Mouse (Mus musculus) embryo, embryonic 10 days (tissue): ENCODE data around the gene Cutal.

Experiments
- DNase-seq: peaks from one replicate; pipeline ENCODE4 v3.0.0-alpha.2; 2015; ENCODE audit warnings: low spot score

Cutal gene

GRCm38 (mm10) chr2:34883190-34883589, 9.0 kb downstream of the Cutal start:
- no peak for DNase-seq

- DNase-seq: no peak
These were observed 10.0 kb downstream of the Cutal start for GRCm38 (mm10) chr2:34884186-34884585.

GRCm38 (mm10) chr2:34893950-34894349, 19.8 kb downstream of the Cutal start:
- DNase-seq: no peak

GRCm38 (mm10) chr2:34895503-34896113, 21.4 kb downstream of the Cutal start:
- DNase-seq: no peak

GRCm38 (mm10) chr2:34896821-34897460, 22.7 kb downstream of the Cutal start:
- DNase-seq: no peak

- DNase-seq: peak; percentile 58
These were observed 23.6 kb downstream of the Cutal start for GRCm38 (mm10) chr2:34897820-34898219.

- DNase-seq: no peak
These were observed 25.5 kb downstream of the Cutal start for GRCm38 (mm10) chr2:34899682-34900081.

- DNase-seq: no peak
These were observed 26.2 kb downstream of the Cutal start for GRCm38 (mm10) chr2:34900412-34900811.

- no peak for DNase-seq
These were observed 27.5 kb downstream of the Cutal start for GRCm38 (mm10) chr2:34901726-34902125.

GRCm38 (mm10) chr2:34902731-34903130, 28.5 kb downstream of the Cutal start:
- DNase-seq: no peak

GRCm38 (mm10) chr2:34903191-34903590, 29.0 kb downstream of the Cutal start:
- DNase-seq: no peak

- DNase-seq: peak; percentile 4
These were observed 29.6 kb downstream of the Cutal start for GRCm38 (mm10) chr2:34903652-34904405.

GRCm38 (mm10) chr2:34904849-34905542, 30.8 kb downstream of the Cutal start:
- DNase-seq: peak; percentile 98

- DNase-seq: no peak
These were observed 32.2 kb downstream of the Cutal start for GRCm38 (mm10) chr2:34906426-34906825.

- no peak for DNase-seq
These were observed 32.8 kb downstream of the Cutal start for GRCm38 (mm10) chr2:34906861-34907604.

GRCm38 (mm10) chr2:34909719-34910118, 35.5 kb downstream of the Cutal start:
- DNase-seq: no peak

GRCm38 (mm10) chr2:34911871-34912270, 37.7 kb downstream of the Cutal start:
- no peak for DNase-seq

- DNase-seq: no peak
These were observed 38.4 kb downstream of the Cutal start for GRCm38 (mm10) chr2:34912613-34913012.

GRCm38 (mm10) chr2:34913218-34914068, 39.2 kb downstream of the Cutal start, which contains the start of gene Phf19:
Gene Phf19, minus strand, starts transcription at chr2:34914026.
- DNase-seq: peak; percentile 27

GRCm38 (mm10) chr2:34914069-34914822, 40.0 kb downstream of the Cutal start:
- DNase-seq: peak; percentile 34
